Mouse (Mus musculus) right cerebral cortex, adult 2 months (tissue): ENCODE measurements around the gene Ralgapb.

ENCODE experiments used
- DNase-seq, 2 experiments: peaks; one replicate each; pipeline ENCODE4 v3.0.0; 2021 to 2022; ENCODE audit warnings: low spot score in 2 of 2

Gene Ralgapb

DNA sequence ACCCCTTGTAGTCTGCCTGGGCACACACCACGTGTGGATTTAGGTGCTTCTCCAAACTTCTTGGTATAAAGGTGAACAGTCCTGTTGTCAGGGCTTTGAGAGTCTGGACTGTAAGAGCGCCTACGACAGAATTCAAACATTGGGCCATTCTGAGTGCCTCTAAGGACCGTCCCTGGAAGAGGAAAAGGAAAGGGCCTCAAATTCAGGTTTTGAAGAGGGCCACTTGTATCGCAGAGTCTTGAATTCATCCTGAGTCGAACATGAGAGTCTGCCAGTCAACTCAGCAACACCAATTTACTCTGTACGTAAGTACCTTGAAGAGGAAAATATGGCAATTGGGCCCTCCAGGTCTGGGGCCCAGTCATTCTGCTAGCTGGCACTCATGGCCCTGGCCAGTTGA, 6.7 kb upstream of the Ralgapb start:
- no peak for DNase-seq

DNA sequence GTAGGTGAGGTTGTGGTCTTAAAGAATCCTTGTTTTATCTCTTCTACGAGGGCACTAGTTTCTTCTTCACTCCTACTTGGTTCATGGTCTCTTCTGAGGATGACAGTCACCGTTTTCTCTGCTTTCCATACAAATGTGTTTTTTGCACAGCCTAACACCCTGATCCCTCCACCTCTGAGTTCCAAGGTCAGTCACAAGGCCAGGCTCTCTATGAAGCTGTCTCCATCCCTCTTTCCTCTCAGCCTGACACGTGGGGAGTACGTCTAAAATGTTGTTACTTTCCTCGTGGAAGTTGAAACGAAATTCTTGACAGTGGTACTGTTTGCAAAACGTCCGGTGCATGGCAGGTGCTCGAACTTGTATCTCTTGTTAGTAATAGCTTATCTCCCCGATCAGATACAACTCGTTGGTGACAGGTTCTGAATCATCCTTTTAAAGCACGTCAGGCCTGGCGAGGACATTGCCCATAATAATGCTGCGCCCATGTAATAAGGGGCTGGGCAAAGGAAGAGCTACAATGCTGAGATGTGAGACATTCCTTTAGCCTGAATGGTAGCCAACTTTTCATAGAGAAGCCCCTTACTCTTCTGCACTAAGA, 552 bp upstream of the Ralgapb start:
- no peak for DNase-seq

DNA sequence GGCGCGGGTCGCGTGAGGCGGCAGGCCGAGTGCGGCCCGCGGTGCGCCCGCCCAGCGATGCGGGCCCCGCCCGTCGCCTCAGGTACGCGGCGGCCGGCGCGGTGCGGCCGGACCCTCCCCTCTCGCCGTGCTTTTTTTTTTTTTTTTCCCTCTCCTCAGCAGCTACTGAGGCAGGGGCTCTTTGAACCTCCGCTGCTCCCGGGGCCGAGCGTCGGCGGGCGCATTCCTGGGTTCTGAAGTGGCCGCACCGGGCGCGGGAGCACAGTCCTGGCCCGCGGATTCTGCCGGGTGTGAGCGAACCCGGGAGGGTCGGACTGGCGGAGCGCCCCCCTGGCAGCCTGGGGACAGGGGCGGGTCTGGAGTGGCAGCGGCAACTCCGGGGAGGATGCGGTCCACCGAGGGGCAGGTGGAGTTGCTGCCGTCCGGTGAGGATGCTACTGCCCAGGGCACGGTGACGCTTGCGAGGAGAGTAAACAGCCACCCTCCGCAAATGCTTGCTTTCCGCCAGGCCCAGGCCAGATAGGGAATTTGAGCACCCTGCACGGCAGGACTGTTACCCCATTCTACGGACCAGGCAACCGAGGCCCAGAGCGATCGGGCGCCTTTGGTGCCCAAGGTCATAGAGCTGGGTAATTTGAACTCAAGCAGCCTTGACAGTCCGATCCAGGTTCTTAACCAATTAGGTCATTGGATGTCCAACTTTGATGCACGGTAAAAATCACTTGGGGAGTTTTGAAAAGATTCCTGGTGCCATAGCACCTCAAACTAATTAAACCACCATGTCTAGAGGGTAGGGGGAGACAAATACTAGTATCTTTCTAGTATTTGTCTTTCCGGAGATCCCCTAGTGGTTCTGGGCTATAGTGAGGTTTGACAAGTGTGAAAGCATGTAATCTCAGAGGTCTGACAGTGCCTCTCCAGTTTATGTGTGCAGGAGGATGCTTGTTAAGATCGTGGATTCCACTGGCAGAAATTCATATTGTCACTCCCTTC, 670 bp downstream of the Ralgapb start:
- peak; percentile 27 to 35 for DNase-seq

DNA sequence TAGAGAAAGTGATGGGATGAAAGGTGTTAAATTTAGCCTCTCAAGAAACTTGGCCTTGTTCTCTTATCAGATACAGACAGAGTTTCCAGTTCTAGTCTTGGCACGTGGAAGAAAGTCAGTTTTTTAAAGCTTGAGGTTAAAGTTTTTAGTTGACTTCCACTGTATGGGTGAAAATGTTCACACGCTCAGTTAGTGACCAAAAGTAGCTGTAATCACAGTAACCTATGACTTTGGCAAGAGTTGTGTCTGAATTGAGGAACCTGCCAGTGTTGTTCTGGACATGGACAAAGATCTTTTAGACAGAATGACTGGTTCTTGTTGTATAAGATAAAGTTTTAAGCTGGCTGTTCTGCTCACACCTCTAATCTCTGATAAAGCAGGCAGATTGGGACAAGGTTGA, 3.6 kb downstream of the Ralgapb start:
- DNase-seq, result no peak

DNA sequence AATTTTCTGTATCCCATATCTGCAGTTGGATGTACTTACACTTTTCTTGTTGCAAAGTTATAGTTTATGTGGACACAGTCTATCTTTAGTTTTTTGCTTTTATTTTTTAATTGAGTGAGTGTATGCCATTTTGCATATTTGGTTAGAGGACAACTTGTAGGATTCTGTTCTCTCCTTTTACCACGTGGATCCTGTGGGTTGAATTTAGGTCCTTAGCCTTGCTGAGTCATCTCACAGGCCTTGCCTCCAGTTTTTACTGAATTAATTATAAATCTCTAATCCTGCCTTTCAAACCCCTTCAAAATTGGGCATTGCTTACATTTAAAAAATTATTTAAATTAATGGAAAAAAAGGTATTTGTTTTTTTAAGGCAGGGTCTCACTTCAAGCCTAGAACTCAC, 6.2 kb downstream of the Ralgapb start:
- DNase-seq, result no peak

DNA sequence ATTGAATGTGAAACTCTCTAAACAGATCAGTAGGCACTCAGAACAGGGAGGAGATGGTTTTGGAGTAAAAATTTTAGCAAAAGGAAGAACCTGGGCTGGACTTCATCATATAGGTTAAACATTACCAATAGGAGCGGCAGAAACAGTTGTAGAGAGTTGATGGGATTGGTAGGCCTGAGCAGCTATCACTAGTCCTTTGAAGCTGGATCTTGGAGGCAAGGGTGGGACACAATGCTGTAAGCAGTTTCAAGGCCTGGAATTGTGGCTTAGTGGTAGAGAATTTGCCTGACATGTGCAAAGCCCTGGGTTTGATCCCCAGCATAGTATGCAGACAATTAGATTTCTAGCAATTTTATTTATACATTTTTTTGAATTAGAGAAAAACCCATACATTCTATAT, 9.0 kb downstream of the Ralgapb start:
- no peak for DNase-seq

DNA sequence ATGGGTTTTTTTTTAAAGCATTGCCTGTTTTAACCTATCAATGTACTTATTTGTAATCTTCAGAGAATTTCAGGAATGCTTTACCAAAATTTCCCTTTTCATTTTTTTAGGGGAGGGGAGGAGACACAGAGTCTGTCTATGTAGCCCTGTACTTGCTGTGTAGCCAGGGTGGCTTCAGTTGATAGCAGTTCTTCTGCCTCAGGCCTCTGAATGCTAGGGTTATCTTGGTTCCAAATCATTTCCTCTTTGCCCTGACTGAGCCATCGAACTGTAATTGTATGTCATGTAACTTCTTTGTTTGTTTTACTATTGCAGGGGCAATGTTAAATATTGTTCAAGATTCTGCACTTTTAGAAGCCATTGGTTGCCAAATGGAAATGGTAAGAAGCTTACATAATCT, 36.2 kb downstream of the Ralgapb start:
- DNase-seq, result no peak

DNA sequence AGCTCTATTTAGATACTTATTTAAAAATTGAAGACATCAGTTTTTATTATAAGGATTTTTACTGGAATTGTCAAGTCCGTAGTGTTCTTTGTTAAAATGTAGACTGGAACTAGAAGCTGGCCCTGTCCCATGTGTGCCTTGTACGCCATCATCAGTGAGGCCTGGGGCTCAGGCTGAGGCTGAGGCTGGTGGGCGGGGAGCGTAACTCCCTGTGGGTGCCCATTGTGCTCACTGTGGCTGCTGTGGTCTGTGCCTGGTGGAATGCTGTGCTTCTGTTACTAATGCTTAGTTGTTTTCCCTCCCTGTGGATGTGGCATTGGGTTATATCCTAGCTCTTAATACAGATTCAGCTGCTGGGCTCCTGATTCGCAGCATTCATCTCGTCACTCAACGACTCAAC, 40.2 kb downstream of the Ralgapb start:
- no peak for DNase-seq

DNA sequence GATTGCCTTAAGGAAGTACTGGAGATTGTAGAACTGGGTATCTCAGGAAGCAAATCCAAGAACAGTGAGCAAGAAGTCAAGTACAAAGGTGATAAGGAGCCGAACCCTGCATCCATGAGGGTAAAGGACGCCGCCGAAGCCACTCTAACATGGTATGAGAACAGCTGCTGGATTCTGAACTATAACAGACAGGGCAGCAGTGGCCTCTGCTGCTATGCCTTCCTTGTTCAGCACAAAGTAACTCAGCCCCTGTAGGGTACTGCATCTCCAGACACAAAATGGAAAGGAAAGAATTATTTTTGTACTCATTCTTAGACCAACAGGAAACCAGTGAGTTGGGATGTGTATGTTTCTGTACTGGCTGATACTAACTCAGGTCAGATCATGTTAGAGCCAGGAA, 46.8 kb downstream of the Ralgapb start:
- DNase-seq, result no peak

DNA sequence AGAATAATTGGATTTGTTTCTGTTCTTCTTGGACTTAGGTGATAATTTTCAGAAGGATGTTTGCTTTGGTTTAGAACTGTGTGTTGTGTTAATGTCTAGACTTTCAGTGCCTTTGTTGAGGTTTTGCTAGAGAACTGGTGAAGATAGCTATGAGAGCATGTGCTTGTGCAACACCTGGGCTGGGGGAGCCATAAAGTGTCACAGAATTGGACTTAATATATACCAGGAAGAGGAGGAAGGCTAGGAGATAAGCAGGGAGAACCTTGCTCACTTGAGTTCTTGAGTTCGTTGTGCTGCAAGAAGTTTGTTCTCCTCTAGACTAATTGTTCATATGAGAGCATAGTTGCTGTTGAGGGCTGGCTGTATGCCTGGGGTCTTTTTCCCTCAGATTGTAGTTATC, 48.0 kb downstream of the Ralgapb start:
- no peak for DNase-seq

DNA sequence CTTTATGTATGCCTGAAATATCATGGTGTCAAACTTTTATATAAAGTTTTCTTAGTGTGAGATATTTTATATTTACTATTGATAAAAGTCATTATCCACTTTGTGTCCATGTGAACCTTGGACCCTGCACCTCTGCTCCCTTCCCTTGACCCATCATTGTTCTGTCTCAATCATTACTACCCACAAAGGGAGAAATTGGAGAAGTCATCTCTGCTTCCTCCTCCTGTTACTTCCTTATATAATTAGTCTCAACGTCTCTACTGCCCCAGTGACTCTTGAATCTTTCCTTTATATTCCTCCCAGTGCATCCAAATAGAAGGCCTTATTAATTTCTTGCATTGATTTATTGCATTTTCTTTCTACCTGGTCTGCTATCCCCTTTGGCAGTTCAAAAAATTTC, 52.8 kb downstream of the Ralgapb start:
- DNase-seq, result no peak

DNA sequence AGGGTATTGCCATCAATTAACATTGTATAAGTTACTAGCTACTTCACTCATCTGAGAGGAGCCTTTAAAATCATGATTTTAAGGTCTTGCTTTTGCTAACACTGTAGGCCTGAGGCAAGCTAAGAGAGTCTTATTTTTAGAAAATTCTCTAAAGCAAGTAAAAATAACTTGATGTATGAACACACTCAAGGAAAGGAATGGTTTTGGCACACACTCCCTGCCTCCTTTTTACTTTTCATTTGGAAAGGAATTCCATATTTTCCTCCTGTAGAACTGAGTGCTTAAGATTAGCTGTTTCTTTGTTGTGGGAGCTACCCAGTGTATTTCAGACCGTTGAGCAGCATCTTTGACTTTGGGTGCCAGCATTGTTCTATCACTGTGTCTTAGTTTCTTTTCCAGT, 64.5 kb downstream of the Ralgapb start:
- DNase-seq, result no peak

DNA sequence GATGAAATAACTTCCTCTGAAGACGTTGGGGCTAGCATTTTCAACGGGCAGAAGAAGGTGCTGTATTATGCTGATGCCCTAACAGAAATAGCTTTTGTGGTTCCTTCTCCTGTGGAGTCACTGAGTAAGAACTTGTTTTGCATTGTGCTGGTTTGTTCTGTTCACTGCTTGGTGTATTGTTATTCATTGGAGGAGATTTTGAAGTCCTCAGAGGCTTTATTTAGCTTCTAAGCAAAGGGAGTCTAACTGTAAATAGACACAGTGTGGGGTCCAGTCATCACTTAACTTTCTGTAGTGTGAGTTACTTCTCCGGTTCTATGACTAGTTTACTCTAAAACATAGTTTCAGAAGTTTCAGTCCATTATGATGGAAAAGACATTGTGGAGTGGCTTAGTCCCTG, 68.0 kb downstream of the Ralgapb start:
- no peak for DNase-seq

DNA sequence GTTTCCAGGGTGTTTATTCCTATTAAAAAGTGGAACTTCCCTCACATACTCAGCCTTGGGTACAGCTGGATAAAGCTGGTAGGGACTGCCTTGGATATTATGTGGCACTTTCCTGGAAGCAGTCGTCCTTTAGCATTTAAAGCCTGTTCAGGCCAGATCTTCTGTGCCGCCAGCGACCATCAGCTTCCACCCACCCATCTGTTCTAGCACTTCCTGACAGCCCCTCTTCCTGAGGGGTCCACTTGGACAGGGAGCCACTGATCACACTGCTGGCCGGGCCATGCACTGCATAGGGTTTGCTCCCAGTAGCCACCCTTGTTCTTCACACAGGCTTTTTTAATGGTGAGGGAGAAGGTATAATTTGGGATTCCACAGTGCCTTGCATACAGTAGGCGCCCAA, 88.8 kb downstream of the Ralgapb start:
- no peak for DNase-seq

DNA sequence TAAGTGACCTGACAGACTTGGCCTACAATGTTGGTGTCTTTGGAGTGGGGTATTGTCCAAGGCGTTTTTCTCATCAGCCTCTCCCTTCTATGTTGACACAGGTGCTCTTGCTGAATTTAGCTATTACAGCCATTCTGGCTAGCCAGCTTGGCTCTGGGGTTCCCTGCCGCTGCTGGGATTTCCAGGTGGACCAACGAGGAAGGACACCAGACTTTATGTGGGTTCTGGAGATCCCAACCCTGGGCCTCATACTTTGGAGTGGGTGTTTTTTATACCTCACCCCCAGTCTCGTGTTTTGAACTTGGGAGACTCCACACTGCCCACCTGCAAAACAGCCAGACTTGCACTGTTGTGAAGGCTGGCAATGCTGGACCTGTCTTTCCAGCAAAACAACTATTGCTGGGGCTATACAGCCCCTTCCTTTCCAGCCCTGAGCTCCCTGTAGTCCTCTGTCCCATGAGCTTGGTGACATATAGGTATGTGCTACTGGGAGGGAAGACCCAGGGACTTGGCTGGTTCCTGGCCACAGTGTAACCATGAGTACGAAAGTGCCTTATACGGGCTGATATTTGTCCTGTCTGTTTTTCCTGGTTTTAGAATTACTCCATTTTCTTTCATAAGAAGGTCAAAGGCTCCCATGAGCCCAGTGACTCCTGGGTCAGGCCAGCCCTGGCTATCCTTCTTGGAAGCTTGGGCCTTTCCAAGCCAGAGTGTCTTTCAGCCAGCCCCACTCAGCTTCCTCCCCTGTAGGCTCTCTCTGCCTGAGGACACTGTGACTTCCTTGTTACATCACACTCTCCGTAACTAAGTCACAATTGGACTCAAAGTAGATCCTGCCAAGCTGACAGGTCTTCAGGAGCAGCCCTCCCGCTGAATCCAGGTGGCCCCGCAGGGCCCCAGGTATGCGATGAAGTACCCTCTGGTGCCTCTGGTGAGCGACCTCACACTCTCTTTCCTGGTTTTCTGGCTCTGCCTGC, 92.5 kb downstream of the Ralgapb start, which contains the start of gene Adig:
Gene Adig (plus strand): TSS at position 777 of the 977 bp plus-strand sequence.
- no peak for DNase-seq

DNA sequence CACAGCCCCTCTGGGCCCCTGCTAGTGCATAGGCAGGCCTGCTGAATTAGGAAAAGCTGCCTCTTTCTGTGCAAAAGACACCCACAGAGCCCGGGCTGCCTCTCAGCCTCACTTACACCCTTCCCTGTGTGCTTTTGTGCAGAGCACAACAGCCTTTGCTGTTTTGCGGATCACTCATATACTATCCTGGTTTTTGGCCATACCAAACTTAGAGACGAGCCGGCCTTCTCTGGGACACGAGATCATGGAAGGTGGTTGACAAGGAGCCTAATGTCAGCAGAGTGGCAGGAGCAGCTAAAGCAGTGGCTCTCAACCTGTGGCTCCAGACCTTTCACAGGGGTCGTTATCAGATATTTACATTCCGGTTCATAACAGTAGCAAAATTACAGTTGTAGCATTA, 93.6 kb downstream of the Ralgapb start:
- no peak for DNase-seq

DNA sequence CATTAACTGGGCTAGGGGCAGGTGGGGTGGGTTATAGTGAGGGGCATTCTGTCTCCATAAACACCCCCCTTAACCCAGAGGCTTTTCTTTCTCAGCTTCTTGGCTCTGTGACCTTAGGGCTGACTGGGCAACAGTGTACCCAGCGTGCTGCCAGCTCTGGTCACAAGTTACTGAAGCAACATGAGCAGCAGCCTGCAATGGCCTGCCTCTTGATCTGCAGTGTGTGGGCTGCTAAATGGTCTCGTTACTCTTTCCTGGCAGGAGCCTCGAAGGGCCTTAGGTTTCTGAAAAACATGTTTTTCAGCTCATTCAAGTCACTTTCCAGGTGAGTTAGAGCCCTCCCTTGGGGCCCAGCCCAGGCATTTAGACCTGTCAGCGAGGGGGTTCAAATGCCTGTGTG, 94.0 kb downstream of the Ralgapb start:
- DNase-seq, result no peak

DNA sequence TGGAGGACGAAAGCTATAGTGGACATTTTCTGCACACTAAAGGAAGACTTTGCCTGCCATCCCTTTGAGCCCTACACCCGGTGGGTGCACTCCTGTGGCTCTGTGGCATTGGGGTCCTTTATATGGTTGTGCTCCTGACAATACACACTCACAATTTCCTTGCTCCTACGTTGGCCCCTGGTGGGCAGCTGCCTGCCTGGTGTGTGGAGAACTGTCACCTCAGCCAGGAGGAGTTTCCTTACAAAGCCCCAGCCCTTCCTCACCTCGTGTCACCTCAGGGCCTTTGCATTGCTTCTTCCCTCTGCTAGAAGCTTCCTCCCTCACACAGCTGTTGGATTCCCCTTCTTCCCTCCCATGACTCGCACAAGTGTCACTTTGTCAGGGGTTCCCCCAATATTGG, 96.8 kb downstream of the Ralgapb start:
- no peak for DNase-seq

DNA sequence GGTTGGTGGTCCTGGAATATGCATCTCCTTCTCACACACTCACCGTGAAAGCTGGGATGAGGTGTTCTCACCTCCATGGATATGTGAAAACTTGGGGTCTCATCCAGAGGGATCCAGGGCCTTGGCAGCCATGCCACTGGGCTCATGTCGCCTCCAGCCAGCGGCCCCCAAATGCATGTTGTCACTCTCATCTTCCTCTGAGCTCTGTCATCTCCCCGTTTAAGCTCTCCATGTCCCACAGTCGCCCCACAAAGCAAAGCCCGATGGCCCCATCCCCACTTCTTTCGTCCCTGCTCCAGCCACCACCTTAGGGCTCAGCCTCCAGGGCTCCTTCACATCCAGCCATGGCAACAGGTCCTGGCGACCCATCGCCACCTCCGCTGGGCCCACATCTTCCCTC, 97.4 kb downstream of the Ralgapb start:
- no peak for DNase-seq

DNA sequence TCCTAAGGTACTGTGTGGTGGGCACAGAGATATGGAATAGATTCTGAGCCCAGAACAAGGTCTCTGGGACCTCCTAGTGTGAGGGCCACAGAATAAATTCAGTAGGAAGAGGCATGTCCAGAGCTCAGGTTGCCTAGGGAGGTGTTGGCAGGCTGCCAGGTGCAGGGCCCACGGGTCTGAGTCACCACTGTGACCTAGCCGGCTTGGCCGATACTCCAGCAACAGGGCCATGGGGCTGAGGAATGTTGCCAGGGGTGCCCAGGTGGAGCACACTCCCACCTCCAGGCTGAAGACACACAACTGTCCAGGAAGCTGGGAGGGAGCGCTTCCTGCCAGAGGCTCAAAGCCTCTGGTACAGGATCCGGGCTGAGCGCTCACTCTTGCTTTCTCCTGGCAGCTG, 101.0 kb downstream of the Ralgapb start:
- no peak for DNase-seq

DNA sequence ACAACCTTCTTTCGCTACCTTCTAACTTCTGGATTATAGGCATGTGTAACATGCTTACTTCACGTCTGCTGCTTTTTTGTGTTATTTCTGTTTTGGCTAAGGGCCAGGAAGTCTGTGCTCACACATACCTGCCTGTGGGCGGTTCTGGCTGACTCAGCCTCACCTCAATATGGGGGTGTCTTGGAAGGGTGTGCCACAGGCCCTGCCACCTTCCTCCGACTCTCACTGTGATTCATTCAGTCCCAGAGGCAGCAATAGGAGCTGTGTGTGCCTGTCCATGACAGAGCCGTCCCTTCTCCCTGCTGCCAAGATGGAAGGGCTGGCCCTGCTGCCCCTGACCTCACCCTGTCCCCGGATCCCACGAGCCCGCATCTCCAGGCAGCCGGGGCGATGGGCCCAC, 102.9 kb downstream of the Ralgapb start, which contains the start of gene Arhgap40:
Gene Arhgap40 (plus strand): TSS at position 269 of the 400 bp plus-strand sequence.
- no peak for DNase-seq

DNA sequence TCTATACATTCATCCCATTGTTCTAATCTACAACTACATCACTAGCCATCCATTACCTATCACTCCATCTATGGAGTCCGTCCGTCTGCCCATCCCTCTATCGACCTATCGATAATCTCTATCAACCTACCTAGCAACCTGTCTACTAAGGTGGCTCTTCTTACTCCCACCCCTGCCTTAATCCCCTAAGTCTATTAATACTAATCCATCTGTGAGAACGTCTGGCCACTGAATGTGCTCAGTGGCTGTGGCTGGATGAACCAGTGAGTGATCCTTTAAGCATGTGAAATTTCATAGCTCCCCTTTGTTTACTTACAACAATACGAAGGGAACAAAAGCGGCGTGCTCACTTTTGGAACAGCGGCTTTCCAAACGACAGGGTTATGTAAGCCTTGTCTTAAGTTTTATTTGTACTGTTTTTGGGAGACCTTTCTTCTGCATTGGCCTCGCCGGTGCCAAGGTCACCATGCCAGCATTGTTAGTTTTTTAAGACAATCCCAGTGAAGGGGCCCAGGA, 104.2 kb downstream of the Ralgapb start:
- no peak for DNase-seq
